Mouse (Mus musculus) C2C12 (cell line): ENCODE results near the gene Slc44a2. TPM values are rescaled to one million over a fixed set of nuclear protein-coding genes. Genes with fewer than 3 reads are reported as not detected.

Experiments used
- H3K27me3 ChIP-seq: one replicate; pipeline ENCODE4 v1.6.1; 2011; ENCODE audit not compliant: control insufficient read depth, insufficient read depth, insufficient read length
- H3K36me3 ChIP-seq: one replicate; pipeline ENCODE4 v1.6.1; 2011; ENCODE audit not compliant: control insufficient read depth, insufficient read depth
- H3K4me3 ChIP-seq: one replicate; pipeline ENCODE4 v1.5.1; 2011; ENCODE audit warnings: mild to moderate bottlenecking, control low read depth; ENCODE audit not compliant: poor library complexity, insufficient read depth, severe bottlenecking
- H3K79me2 ChIP-seq: one replicate; pipeline ENCODE4 v1.6.1; 2011; ENCODE audit not compliant: control insufficient read depth, insufficient read depth
- H3K79me3 ChIP-seq: one replicate; pipeline ENCODE4 v1.6.1; 2011; ENCODE audit warnings: low read depth, control low read depth
- H3ac ChIP-seq: one replicate; pipeline ENCODE3; 2011; ENCODE audit warnings: low read depth; ENCODE audit not compliant: control insufficient read depth, insufficient read length
- CEBPB ChIP-seq: IDR thresholded peaks from one replicate; pipeline ENCODE4 v1.6.1; 2011; ENCODE audit warnings: low read depth, mild to moderate bottlenecking, control low read depth, moderate library complexity
- CTCF ChIP-seq: IDR thresholded peaks from one replicate; pipeline ENCODE4 v1.5.1; 2011; ENCODE audit not compliant: control insufficient read depth, insufficient read depth, insufficient read length
- FOSL1 ChIP-seq: IDR thresholded peaks from one replicate; pipeline ENCODE4 v1.8.0; 2011; ENCODE audit warnings: mild to moderate bottlenecking, low read length; ENCODE audit not compliant: poor library complexity, insufficient read depth, severe bottlenecking
- MAX ChIP-seq: IDR thresholded peaks from one replicate; pipeline ENCODE4 v1.6.1; 2011; ENCODE audit warnings: mild to moderate bottlenecking, control low read depth
- MYOD1 ChIP-seq: IDR thresholded peaks from one replicate; pipeline ENCODE4 v1.6.1; 2011; ENCODE audit warnings: low read depth; ENCODE audit not compliant: control insufficient read depth, insufficient read length
- MYOG ChIP-seq: IDR thresholded peaks from one replicate; pipeline ENCODE4 v1.6.1; 2011; ENCODE audit not compliant: control insufficient read depth, insufficient read length; ENCODE audit errors: extremely low read depth
- USF1 ChIP-seq: IDR thresholded peaks from one replicate; pipeline ENCODE4 v1.6.1; 2011; ENCODE audit warnings: low read depth, mild to moderate bottlenecking, control low read depth, moderate library complexity
- polyA plus RNA-seq: library from polyadenylated mRNA; unstranded; fragments of >200 nt; fragmentation: generic; extraction: Trizol; gene quantifications from one replicate; pipeline ENCODE4 v1.2.1, GENCODE M21; 2012; ENCODE audit warnings: missing spikeins

The Slc44a2 gene
- polyA plus RNA-seq, 1 experiment = 221 TPM

DNA sequence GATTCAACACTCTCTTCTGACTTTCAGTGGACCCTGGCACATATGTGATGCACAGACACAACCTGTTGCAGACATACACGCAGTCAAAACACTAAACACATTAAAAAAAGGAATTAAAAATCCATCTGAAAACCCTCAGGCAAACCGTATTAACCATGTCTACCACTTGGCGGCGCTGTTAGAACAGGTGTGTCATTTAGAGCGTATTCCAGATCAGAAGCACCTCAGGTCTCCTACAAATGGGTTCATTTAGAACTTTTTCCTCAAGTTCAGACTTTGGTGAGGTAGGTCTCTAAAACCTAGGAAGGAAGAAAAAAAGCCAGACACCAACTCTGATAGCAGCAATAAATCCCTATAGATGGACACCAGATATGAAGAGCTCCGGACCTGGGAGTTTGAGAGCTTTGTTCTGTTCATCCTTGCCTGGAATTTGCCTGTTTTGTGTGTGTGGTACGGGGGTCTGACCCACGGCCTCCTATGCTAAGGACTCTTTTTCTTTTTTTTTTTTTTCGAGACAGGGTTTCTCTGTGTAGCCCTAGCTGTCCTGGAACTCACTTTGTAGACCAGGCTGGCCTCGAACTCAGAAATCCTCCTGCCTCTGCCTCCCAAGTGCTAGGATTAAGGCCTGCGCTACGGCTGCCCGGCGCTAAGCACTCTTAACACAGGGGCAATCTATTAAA is 46.2 kb downstream of the Slc44a2 start:
- Histone ChIP-seq H3K79me3 (peaks cover 31% of the 10 kb centered on the region), H3K27me3 (no peaks in the 10 kb centered on the region), H3ac (no peak overlapping the region), H3K4me3 (no peak overlapping the region), H3K79me2 (peaks cover 38% of the 10 kb centered on the region), H3K36me3 (peaks cover 4% of the 10 kb centered on the region)
- TF ChIP-seq FOSL1 (no peak), USF1 (no peak), CTCF (no peak), CEBPB (no peak), MYOD1 (no peak), MAX (no peak), MYOG (no peak)

DNA sequence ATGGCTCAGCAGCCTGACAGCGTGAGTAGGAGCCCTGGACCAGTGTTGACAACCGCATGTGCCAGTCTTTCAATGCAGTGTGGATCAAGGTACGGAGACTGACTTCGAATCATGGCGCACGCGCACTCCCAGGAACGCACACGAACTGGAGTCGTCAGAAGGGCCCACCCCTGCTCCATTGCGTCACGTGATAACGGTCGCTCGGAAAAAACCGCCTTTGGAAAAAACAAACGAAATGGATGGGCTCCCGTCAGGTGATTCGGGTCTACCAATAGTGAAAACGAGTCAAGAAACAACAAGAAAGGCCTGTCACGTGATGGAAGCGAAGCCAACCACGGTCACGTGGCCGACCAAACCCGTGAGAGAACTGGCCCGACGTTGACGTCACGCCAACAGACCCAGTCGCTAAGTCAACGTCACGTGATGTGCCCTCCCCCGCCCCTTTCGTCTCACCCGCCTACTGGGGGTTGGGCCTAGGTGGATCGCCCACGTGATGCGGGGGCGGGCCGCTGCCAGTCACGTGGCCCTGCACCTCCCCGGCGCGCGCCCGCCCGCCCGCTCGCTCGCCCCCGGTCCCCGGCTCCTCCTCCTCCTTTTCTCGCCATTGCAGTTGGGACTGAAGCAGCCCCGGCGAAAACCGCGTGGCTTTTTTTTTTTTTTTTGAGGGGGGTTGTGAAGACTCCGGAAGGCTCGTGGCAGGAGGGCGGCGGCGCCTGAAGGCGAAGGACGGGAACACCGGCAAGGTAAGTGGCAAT is 47.0 kb downstream of the Slc44a2 start, which contains the start of gene Ilf3:
Gene Ilf3, plus strand, starts transcription at position 515 of the 755 bp plus-strand sequence.
- Histone ChIP-seq H3K79me3 (peaks cover 40% of the 10 kb centered on the region), H3K36me3 (peaks cover 13% of the 10 kb centered on the region), H3ac (peak within 1 kb of the TSS; percentile 83), H3K79me2 (peaks cover 47% of the 10 kb centered on the region), H3K4me3 (peak within 1 kb of the TSS; percentile 85), H3K27me3 (no peaks in the 10 kb centered on the region)
- TF ChIP-seq USF1 = peak; percentile 98
- no peak for TF ChIP-seq MYOD1
- peak; percentile 43 for TF ChIP-seq MAX

GRCm38 (mm10) chr9:21368131-21368584 is 47.7 kb downstream of the Slc44a2 start:
- peaks cover 46% of the 10 kb centered on the region for H3K79me3 ChIP-seq
- peaks cover 19% of the 10 kb centered on the region for H3K36me3 ChIP-seq
- peaks cover 53% of the 10 kb centered on the region for H3K79me2 ChIP-seq
- H3K27me3 ChIP-seq = no peaks in the 10 kb centered on the region
- peak overlapping the region; percentile 83 for H3ac ChIP-seq
- peak overlapping the region; percentile 85 for H3K4me3 ChIP-seq
- TF ChIP-seq CTCF (no peak), MAX (peak; percentile 50)

GRCm38 (mm10) chr9:21369080-21369479 is 48.6 kb downstream of the Slc44a2 start:
- H3K79me3 ChIP-seq = peaks cover 54% of the 10 kb centered on the region
- TF ChIP-seq FOSL1 (no peak), MYOG (no peak), CEBPB (no peak), MYOD1 (no peak), USF1 (no peak), CTCF (no peak), MAX (no peak)

GRCm38 (mm10) chr9:21370876-21371275 is 50.4 kb downstream of the Slc44a2 start:
- Histone ChIP-seq H3K4me3 (no peak overlapping the region), H3ac (no peak overlapping the region), H3K36me3 (peaks cover 36% of the 10 kb centered on the region), H3K27me3 (no peaks in the 10 kb centered on the region), H3K79me2 (peaks cover 80% of the 10 kb centered on the region), H3K79me3 (peaks cover 71% of the 10 kb centered on the region)
- TF ChIP-seq CTCF = no peak
- TF ChIP-seq USF1 = no peak

More at GRCm38 (mm10) chr9:21369080-21369479, 48.6 kb downstream of the Slc44a2 start:
- peaks cover 21% of the 10 kb centered on the region for H3K36me3 ChIP-seq
- peaks cover 62% of the 10 kb centered on the region for H3K79me2 ChIP-seq
- peak overlapping the region; percentile 42 for H3ac ChIP-seq
- H3K4me3 ChIP-seq = peak overlapping the region; percentile 85
- no peaks in the 10 kb centered on the region for H3K27me3 ChIP-seq

DNA sequence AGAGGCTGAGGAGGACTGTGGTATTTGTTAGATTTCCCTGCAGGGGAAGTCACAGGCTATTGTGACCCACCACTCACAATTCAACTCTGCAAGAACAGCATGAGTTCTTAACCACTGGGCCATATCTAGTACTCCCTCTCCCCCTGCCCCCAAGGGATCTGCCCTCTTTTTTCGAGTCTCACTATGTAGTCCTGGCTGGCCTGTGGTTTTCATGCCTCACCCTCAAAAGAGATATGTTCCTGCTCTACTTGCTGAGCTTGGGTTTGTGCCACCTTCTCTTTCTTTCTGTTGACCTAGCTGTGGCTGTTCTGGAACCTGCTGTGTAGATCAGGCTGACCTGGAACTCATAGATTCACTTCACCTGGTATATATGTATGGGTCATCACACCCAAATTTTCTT is 52.0 kb downstream of the Slc44a2 start:
- H3K4me3 ChIP-seq = no peak overlapping the region
- TF ChIP-seq MYOD1 (no peak), FOSL1 (no peak), MAX (no peak), USF1 (no peak), CTCF (no peak), CEBPB (no peak), MYOG (no peak)
- H3K79me2 ChIP-seq = peaks cover 96% of the 10 kb centered on the region
- H3K79me3 ChIP-seq = peaks cover 87% of the 10 kb centered on the region
- H3K27me3 ChIP-seq = no peaks in the 10 kb centered on the region
- H3K36me3 ChIP-seq = peaks cover 46% of the 10 kb centered on the region
- H3ac ChIP-seq = no peak overlapping the region
